Mouse (Mus musculus): ENCODE results near the gene Sox6.

GRCm38 (mm10) chr7:115719791-115720190, 318.8 kb downstream of the Sox6 start:
- TF ChIP-seq POLR2A (IDR thresholded peaks at IDR 0.05; ENCODE audit: borderline replicate concordance, low read depth, low read length), result no peak
- no peak for TF ChIP-seq CTCF (IDR thresholded peaks at IDR 0.05; ENCODE audit: low read depth, low read length)
